ENCODE assay signal across 9 mouse cellular contexts in the genomic region with DNA sequence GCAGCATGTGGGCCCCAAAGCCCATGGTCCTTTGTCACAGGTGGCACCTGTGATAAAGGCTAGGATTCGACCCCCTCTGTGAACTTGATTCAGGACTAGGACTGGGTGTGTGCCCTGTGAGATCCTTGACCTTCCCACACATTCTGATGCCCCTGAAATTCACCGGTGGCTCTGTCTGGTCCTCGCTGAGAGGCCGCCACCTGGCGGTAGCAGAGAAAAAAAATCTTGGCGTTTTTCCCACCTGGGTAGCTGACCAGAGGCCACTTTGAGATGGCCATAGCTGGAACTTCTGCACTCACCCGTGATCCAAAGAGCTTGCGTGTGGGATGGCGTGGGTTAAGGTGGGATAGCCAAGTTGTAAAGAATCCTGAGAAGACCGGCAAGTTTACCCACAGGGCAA. TPM values are rescaled to one million over a fixed set of nuclear protein-coding genes. Genes with fewer than 3 reads are reported as not detected.
A peak's percentile ranks its signal among the peaks of the same experiment; 100 is the strongest.
DNase-seq lines count a peak whose midpoint lies in the region; ATAC-seq and TF ChIP-seq lines count a peak whose summit lies in the region.
"Had no signal": no experiment of that assay in that cellular context is flagged by ENCODE, and none has a peak within 500 bp of the region (broad histone marks: within the 10 kb centered on the region; RNA-seq: fewer than 3 reads in every experiment).

No protein-coding gene starts in this region.

- TF ChIP-seq CTCF in bone marrow, adult 2 months (IDR thresholded peaks at IDR 0.05; ENCODE audit: control insufficient read depth, insufficient read depth, low read length): peak; percentile 71

- 4% methylated on average over 10 of the region's 10 CpGs for WGBS in hindbrain, embryonic 10.5 days
- 3% methylated on average over 10 of the region's 10 CpGs for WGBS in hindbrain, embryonic 16.5 days
- 3% methylated on average over 10 of the region's 10 CpGs for WGBS in bone marrow, adult 2 months
- 3% methylated on average over 10 of the region's 10 CpGs for WGBS in limb, embryonic 11.5 days

- no peak for TF ChIP-seq POLR2A in bone marrow, adult 2 months (IDR thresholded peaks at IDR 0.05; ENCODE audit: borderline replicate concordance, control insufficient read depth, low read depth, low read length)

- no peaks in the 10 kb centered on the region for H3K9me3 ChIP-seq in hindbrain, embryonic 10.5 days
- H3K9me3 ChIP-seq in hindbrain, embryonic 16.5 days (ENCODE audit: control insufficient read depth, low read length): no peaks in the 10 kb centered on the region
- no peaks in the 10 kb centered on the region for H3K9me3 ChIP-seq in limb, embryonic 11.5 days (ENCODE audit: control insufficient read depth, low read length)

- no peak overlapping the region for H3K4me3 ChIP-seq in hindbrain, embryonic 10.5 days
- H3K4me3 ChIP-seq in hindbrain, embryonic 16.5 days (ENCODE audit: low read length): no peak overlapping the region
- no peak overlapping the region for H3K4me3 ChIP-seq in bone marrow, adult 2 months (replicated peaks; ENCODE audit: control insufficient read depth, low read depth, low read length)
- H3K4me3 ChIP-seq in limb, embryonic 11.5 days (ENCODE audit: low read depth, low read length): no peak overlapping the region

- DNase-seq in hindbrain, embryonic 10.5 days (ENCODE audit: low spot score): peak; percentile 61
- DNase-seq in B cell, adult 2 months: peak; percentile 59 to 62
- peak; percentile 59 for DNase-seq in gastrocnemius, postnatal 10 days
- DNase-seq in limb, embryonic 11.5 days (ENCODE audit: low spot score): peak; percentile 65
- DNase-seq in retina, postnatal 7 days (ENCODE audit: low read depth, low spot score): peak; percentile 68
- no peak for DNase-seq in layer of hippocampus, adult 9-10 months (ENCODE audit: low spot score)

- no peak overlapping the region for H3K27ac ChIP-seq in hindbrain, embryonic 10.5 days
- H3K27ac ChIP-seq in hindbrain, embryonic 16.5 days (ENCODE audit: low read depth, low read length): no peak overlapping the region
- H3K27ac ChIP-seq in bone marrow, adult 2 months (ENCODE audit: control insufficient read depth, insufficient read depth, low read depth, low read length, poor library complexity): no peak overlapping the region
- no peak overlapping the region for H3K27ac ChIP-seq in limb, embryonic 11.5 days (replicated peaks; ENCODE audit: low read depth, low read length)

- ATAC-seq in hindbrain, embryonic 16.5 days: no peak
- no peak for ATAC-seq in limb, embryonic 11.5 days (ENCODE audit: insufficient number of reproducible peaks, low FRiP score, low TSS enrichment, low read depth)

- H3K27me3 ChIP-seq in hindbrain, embryonic 10.5 days (ENCODE audit: insufficient read depth, poor library complexity, severe bottlenecking): peaks cover 98% of the 10 kb centered on the region
- peaks cover 64% of the 10 kb centered on the region for H3K27me3 ChIP-seq in hindbrain, embryonic 16.5 days (replicated peaks; ENCODE audit: control insufficient read depth, insufficient read depth, low read length)
- H3K27me3 ChIP-seq in limb, embryonic 11.5 days (ENCODE audit: control insufficient read depth, insufficient read depth, low read length): peaks cover 86% of the 10 kb centered on the region

- H3K36me3 ChIP-seq in hindbrain, embryonic 10.5 days: peaks cover 4% of the 10 kb centered on the region; the same call in 1 of the 2 replicates
- H3K36me3 ChIP-seq in hindbrain, embryonic 16.5 days (ENCODE audit: control insufficient read depth, insufficient read depth, low read length): no peaks in the 10 kb centered on the region; the same call in 1 of the 2 replicates
- H3K36me3 ChIP-seq in limb, embryonic 11.5 days (ENCODE audit: control insufficient read depth, insufficient read depth, low read length): no peaks in the 10 kb centered on the region

- H3K9ac ChIP-seq in hindbrain, embryonic 16.5 days (ENCODE audit: low read depth, low read length): no peak overlapping the region
- H3K9ac ChIP-seq in limb, embryonic 11.5 days (ENCODE audit: low read length): no peak overlapping the region

- no peak overlapping the region; the same call in 1 of the 2 replicates for H3K4me2 ChIP-seq in hindbrain, embryonic 16.5 days (ENCODE audit: low read length)
- no peak overlapping the region for H3K4me2 ChIP-seq in limb, embryonic 11.5 days (ENCODE audit: low read depth, severe bottlenecking)

- peaks cover 69% of the 10 kb centered on the region for H3K4me1 ChIP-seq in hindbrain, embryonic 10.5 days (replicated peaks)
- peaks cover 32% of the 10 kb centered on the region for H3K4me1 ChIP-seq in hindbrain, embryonic 16.5 days (ENCODE audit: control insufficient read depth, insufficient read depth, low read depth, low read length)
- H3K4me1 ChIP-seq in bone marrow, adult 2 months (ENCODE audit: control insufficient read depth, insufficient read depth, low read length): no peaks in the 10 kb centered on the region
- peaks cover 15% of the 10 kb centered on the region for H3K4me1 ChIP-seq in limb, embryonic 11.5 days (ENCODE audit: control insufficient read depth, insufficient read depth, low read length)

RNA-seq across cellular contexts. Expression of gene Hes3, which starts 6.0 kb away (rescaled TPM):
- 9.2 and 17.3 TPM in 2 replicates for polyA plus RNA-seq in hindbrain, embryonic 10.5 days (2016; fragmentation: Nextera tagmentation; extraction: Ambion mirVana)
- 0.11 and 0.50 TPM in 2 replicates for polyA plus RNA-seq in hindbrain, embryonic 16.5 days (2015; fragmentation: Nextera tagmentation; extraction: Ambion mirVana)
- not detected in 2 replicates for polyA plus RNA-seq in bone marrow, adult 2 months (2011; ENCODE audit: insufficient read depth, insufficient read length, low replicate concordance, missing spikeins)
- not detected for total RNA-seq in gastrocnemius, postnatal 10 days (2021)
- not detected in 2 replicates for polyA plus RNA-seq in limb, embryonic 11.5 days (2014; fragmentation: Nextera tagmentation; extraction: Ambion mirVana)
- polyA plus RNA-seq: intestine, embryonic 14.5 days had no signal

RNA-seq across cellular contexts. Expression of gene Gpr153, which starts 11.5 kb away (rescaled TPM):
- 7.0 and 7.9 TPM in 2 replicates for polyA plus RNA-seq in hindbrain, embryonic 10.5 days (2016; fragmentation: Nextera tagmentation; extraction: Ambion mirVana)
- 15.5 and 16.4 TPM in 2 replicates for polyA plus RNA-seq in hindbrain, embryonic 16.5 days (2015; fragmentation: Nextera tagmentation; extraction: Ambion mirVana)
- polyA plus RNA-seq in bone marrow, adult 2 months (2011; ENCODE audit: insufficient read depth, insufficient read length, low replicate concordance, missing spikeins): 1.4 and 4.1 TPM in 2 replicates
- 10 to 100 TPM; 25.1 to 32.2 TPM for total RNA-seq in gastrocnemius, postnatal 10 days (2021)
- polyA plus RNA-seq in limb, embryonic 11.5 days (2014; fragmentation: Nextera tagmentation; extraction: Ambion mirVana): 3.3 and 3.4 TPM in 2 replicates

RNA-seq across cellular contexts. Expression of gene Icmt, which starts 11.5 kb away (rescaled TPM):
- 22.3 and 29.1 TPM in 2 replicates for polyA plus RNA-seq in hindbrain, embryonic 10.5 days (2016; fragmentation: Nextera tagmentation; extraction: Ambion mirVana)
- 17.2 and 22.2 TPM in 2 replicates for polyA plus RNA-seq in hindbrain, embryonic 16.5 days (2015; fragmentation: Nextera tagmentation; extraction: Ambion mirVana)
- polyA plus RNA-seq in bone marrow, adult 2 months (2011; ENCODE audit: insufficient read depth, insufficient read length, low replicate concordance, missing spikeins): 5.0 and 7.8 TPM in 2 replicates
- total RNA-seq in gastrocnemius, postnatal 10 days (2021): 10 to 100 TPM; 17.3 to 19.1 TPM
- 28.3 and 29.9 TPM in 2 replicates for polyA plus RNA-seq in limb, embryonic 11.5 days (2014; fragmentation: Nextera tagmentation; extraction: Ambion mirVana)

RNA-seq across cellular contexts. Expression of gene Rnf207, which starts 33.3 kb away (rescaled TPM):
- 3.0 and 3.3 TPM in 2 replicates for polyA plus RNA-seq in hindbrain, embryonic 10.5 days (2016; fragmentation: Nextera tagmentation; extraction: Ambion mirVana)
- polyA plus RNA-seq in hindbrain, embryonic 16.5 days (2015; fragmentation: Nextera tagmentation; extraction: Ambion mirVana): 9.0 and 10.6 TPM in 2 replicates
- not detected in 2 replicates for polyA plus RNA-seq in bone marrow, adult 2 months (2011; ENCODE audit: insufficient read depth, insufficient read length, low replicate concordance, missing spikeins)
- total RNA-seq in gastrocnemius, postnatal 10 days (2021): under 1 TPM in 1 of 2 experiments, not detected in 1; 0.40 TPM
- 0.19 and 0.92 TPM in 2 replicates for polyA plus RNA-seq in limb, embryonic 11.5 days (2014; fragmentation: Nextera tagmentation; extraction: Ambion mirVana)

RNA-seq across cellular contexts. Expression of gene Rpl22, which starts 40.0 kb away (rescaled TPM):
- 276 and 327 TPM in 2 replicates for polyA plus RNA-seq in hindbrain, embryonic 10.5 days (2016; fragmentation: Nextera tagmentation; extraction: Ambion mirVana)
- polyA plus RNA-seq in hindbrain, embryonic 16.5 days (2015; fragmentation: Nextera tagmentation; extraction: Ambion mirVana): 125 and 138 TPM in 2 replicates
- 723 and 1,224 TPM in 2 replicates for polyA plus RNA-seq in bone marrow, adult 2 months (2011; ENCODE audit: insufficient read depth, insufficient read length, low replicate concordance, missing spikeins)
- total RNA-seq in gastrocnemius, postnatal 10 days (2021): 100 to 1,000 TPM; 305 to 332 TPM
- 453 and 467 TPM in 2 replicates for polyA plus RNA-seq in limb, embryonic 11.5 days (2014; fragmentation: Nextera tagmentation; extraction: Ambion mirVana)
